Mouse (Mus musculus) gastrocnemius, postnatal 36 days (tissue): ENCODE results near the gene Vps33a. TPM values are rescaled to one million over a fixed set of nuclear protein-coding genes. Genes with fewer than 3 reads are reported as not detected.

Experiments used
- DNase-seq, 2 experiments: peaks; one replicate each; pipeline ENCODE4 v3.0.0; 2022
- intact Hi-C: fragments of 180-260 bp; cut with DNase I; formaldehyde crosslinking; loops from one replicate; pipeline ENCODE4 v1.15.1; 2025
- long read RNA-seq, 2 experiments: library from polyadenylated mRNA; stranded (forward); transcript quantifications; one replicate each; pipeline ENCODE4 v2.0.0; 2021
- total RNA-seq, 2 experiments: library from RNA; stranded (reverse); gene quantifications; 2 replicates each; pipeline ENCODE4 v1.2.3; 2021

Gene Vps33a
- total RNA-seq, result 10 to 100 TPM; 28.6 to 31.1 TPM
- long read RNA-seq, experiment 1, full-length matches to known transcripts, result 16 of 26 reads
- long read RNA-seq, experiment 1, partial matches to known transcripts, result 1 of 26 reads
- long read RNA-seq, experiment 1, other reads (novel, unspliced or antisense), result 9 of 26 reads
- long read RNA-seq, experiment 2, full-length matches to known transcripts, result 22 of 26 reads
- long read RNA-seq, experiment 2, partial matches to known transcripts, result 4 of 26 reads
- long read RNA-seq, experiment 2, other reads (novel, unspliced or antisense), result 0 of 26 reads

GRCm38 (mm10) chr5:123572357-123573186, at the start of gene Vps33a:
Gene Vps33a (minus strand): TSS chr5:123573038.
- intact Hi-C loops, result no loop called here
- peak; percentile 93 to 99 for DNase-seq

DNA sequence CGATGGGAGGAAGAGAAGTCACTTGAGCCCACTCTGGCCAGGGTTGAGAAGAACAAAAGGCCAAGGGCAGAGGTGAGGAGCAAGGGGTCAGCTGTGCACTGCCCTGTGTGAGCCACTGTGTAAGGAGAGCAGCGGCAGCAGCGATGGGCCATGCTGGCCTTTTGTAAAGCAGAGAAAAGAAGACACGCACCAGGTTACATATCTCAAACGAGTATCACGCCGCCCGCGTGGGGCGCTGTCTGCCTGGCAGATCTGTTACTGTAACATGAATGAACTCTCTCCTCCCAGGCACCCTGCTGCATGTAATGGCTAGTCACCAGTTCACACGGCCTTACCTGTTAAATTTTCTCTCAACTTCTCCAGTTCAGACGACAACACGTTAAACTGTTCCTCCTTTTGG, 49.6 kb upstream of the Vps33a start:
- intact Hi-C loops, result no loop called here

GRCm38 (mm10) chr5:123618558-123618957, 45.7 kb upstream of the Vps33a start:
- no peak for DNase-seq
- intact Hi-C loops, result no loop called here

More for the DNA sequence above, 49.6 kb upstream of the Vps33a start:
- no peak for DNase-seq

- intact Hi-C loops, result loop anchor here (5.0 kb wide), 1 partner anchor 123 kb away; no protein-coding TSS in a partner anchor
- no peak for DNase-seq
Observed at GRCm38 (mm10) chr5:123614246-123614645, 41.4 kb upstream of the Vps33a start.

- peak; percentile 40 to 59 for DNase-seq
- intact Hi-C loops, result loop anchor here (5.0 kb wide), 2 partner anchors 127 to 168 kb away; no protein-coding TSS in a partner anchor
Observed at GRCm38 (mm10) chr5:123609843-123610242, 37.0 kb upstream of the Vps33a start.

DNA sequence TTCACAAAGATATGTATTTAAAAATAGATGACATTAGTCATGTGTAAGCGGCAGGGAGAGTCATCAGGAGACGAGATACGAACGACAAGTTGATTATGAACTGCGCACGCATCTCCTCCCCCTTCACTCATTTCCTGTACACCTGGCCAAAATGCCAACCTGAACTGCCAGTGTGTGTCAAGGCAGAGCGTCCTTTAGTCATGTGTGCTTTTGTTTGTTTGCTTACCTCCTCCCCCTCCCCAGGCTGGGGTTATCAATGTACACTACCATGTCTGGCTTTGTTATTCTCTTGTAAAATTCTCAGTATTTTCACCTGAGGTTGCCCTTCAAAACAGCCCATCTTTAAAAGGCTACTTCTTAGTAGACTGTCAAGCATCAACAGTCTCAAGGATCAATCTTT, 36.6 kb upstream of the Vps33a start:
- intact Hi-C loops, result loop anchor here (5.0 kb wide), 1 partner anchor 167 kb away; no protein-coding TSS in a partner anchor
- DNase-seq, result no peak

DNA sequence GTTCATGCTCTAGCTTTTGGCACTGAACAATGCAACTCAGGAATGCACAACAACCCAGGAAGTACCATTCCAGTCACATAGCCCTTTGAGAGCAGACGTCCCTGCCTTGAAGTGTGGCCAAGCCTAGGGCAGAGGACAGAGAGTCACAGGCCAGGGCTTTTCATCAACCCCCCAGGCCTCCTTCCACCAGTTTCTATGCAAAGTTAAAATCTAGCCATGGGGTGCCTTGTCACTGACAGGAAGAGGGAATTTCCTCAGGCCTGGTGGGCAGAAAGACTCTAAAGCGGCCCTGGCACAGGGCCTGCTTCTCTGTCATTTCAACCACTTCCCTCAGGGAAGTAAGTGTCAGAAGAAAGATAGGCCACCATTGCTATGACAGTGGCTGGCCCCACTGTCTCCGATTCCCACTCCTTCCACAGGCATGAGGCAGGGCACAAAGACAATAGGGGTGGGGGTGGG, 34.4 kb upstream of the Vps33a start:
- intact Hi-C loops, result loop anchor here (5.0 kb wide), 1 partner anchor 165 kb away; no protein-coding TSS in a partner anchor
- DNase-seq, result no peak

DNA sequence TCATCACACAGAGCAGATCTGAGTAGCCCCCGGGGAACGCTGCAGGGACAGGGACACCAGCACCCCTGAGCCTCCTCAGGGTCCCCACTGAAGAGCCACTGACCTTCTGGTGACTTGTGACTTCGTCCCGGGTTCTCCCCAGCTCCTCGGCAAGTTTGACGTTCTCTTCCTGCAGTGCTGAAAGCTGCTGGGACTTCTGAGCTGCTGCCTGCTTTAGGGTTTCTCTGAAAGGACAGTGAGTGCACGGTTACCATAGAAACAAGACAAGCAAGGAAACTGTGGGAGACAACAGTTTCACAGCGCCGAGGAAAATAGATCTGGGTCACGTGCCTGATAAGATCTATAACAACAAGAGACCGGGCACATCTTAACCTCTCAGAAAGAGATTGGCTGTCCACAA, 30.7 kb upstream of the Vps33a start:
- intact Hi-C loops, result no loop called here
- DNase-seq, result no peak

DNA sequence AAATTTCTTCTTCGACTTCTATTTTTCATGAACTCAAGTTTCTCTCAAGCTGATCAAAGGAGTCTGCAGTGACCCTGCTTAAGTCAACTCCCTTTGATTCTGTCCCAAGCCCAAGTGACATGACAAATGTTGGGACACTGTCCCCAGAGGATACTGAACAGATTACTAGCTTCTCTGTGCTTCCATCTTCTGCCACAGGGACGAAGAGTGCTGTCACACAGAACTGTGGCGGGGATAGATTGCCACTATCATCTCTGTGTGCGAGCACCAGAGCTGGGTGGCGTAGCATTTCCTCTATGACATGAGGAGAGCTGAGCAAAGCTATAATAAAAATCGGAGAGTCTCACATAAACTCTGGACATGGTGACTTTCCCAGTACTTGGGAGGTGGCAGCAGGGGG, 29.3 kb upstream of the Vps33a start:
- DNase-seq, result no peak
- intact Hi-C loops, result no loop called here

GRCm38 (mm10) chr5:123599319-123599718, 26.5 kb upstream of the Vps33a start:
- no peak for DNase-seq
- intact Hi-C loops, result no loop called here

- intact Hi-C loops, result no loop called here
- DNase-seq, result no peak
Observed at GRCm38 (mm10) chr5:123593622-123594280, 20.9 kb upstream of the Vps33a start.

GRCm38 (mm10) chr5:123580043-123580442, 7.2 kb upstream of the Vps33a start:
- DNase-seq, result no peak
- intact Hi-C loops, result no loop called here

- intact Hi-C loops, result no loop called here
- DNase-seq, result no peak
Observed at GRCm38 (mm10) chr5:123576696-123577095, 3.9 kb upstream of the Vps33a start.

GRCm38 (mm10) chr5:123573362-123573761, 524 bp upstream of the Vps33a start:
- intact Hi-C loops, result no loop called here
- DNase-seq, result no peak

DNA sequence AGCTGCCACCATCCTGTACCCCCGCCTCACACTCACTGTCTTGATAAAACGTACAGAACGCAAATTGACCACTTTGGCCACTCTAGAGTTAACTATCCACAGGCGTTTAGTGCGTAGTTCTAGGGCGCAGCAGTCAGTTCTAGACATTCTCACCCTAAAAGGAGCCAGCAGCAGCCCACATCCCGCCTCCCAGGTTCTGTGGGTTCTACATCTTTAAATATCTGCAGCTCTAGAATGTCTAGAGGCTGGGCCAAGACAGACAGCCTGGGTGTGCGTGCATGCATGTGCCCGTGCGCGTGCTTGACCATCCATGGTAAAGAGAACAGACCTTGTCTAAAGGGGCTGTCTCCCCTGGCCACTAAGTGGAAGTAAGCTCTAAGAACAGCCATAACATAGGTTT, 11.7 kb downstream of the Vps33a start:
- intact Hi-C loops, result no loop called here
- no peak for DNase-seq

- intact Hi-C loops, result no loop called here
- no peak for DNase-seq
Observed at GRCm38 (mm10) chr5:123559588-123559987, 13.2 kb downstream of the Vps33a start.

GRCm38 (mm10) chr5:123556451-123556850, 16.4 kb downstream of the Vps33a start:
- DNase-seq, result peak in 1 of 2 experiments; percentile 48
- intact Hi-C loops, result no loop called here

GRCm38 (mm10) chr5:123555693-123556092, 17.1 kb downstream of the Vps33a start:
- intact Hi-C loops, result no loop called here
- no peak for DNase-seq

GRCm38 (mm10) chr5:123533801-123534200, 39.0 kb downstream of the Vps33a start:
- DNase-seq, result no peak
- intact Hi-C loops, result no loop called here

GRCm38 (mm10) chr5:123530056-123530455, 42.8 kb downstream of the Vps33a start:
- intact Hi-C loops, result no loop called here
- DNase-seq, result no peak

GRCm38 (mm10) chr5:123528641-123529040, 44.2 kb downstream of the Vps33a start:
- DNase-seq, result no peak
- intact Hi-C loops, result loop anchor here (5.0 kb wide), 1 partner anchor 151 kb away; no protein-coding TSS in a partner anchor
